Mouse (Mus musculus) lung, embryonic 16.5 days (tissue): ENCODE measurements around the gene Camk1d. TPM values are rescaled to one million over a fixed set of nuclear protein-coding genes. Genes with fewer than 3 reads are reported as not detected.
"Not testable (repeated sequence)": the region's sequence is repeated elsewhere in the genome, so short reads cannot be mapped to it uniquely, and the experiment has no call there.

Experiments used
- ATAC-seq: fragments of 200-750 bp; cut with Nextera tagmentation; 2 replicates; pipeline ENCODE4 v1.8.0; 2017; ENCODE audit warnings: low read depth, mild to moderate bottlenecking, moderate library complexity
- H3K27ac ChIP-seq: fragments of 300-500 bp; sonication (generic); 2 replicates; pipeline ENCODE4 v1.5.1; 2014; ENCODE audit warnings: mild to moderate bottlenecking, control low read depth, low read length
- H3K27me3 ChIP-seq: fragments of 300-500 bp; sonication (generic); 2 replicates; pipeline ENCODE4 v1.6.1; 2014; ENCODE audit warnings: low read depth, low read length, mixed read lengths; ENCODE audit not compliant: control insufficient read depth, insufficient read depth
- H3K36me3 ChIP-seq: fragments of 300-500 bp; sonication (generic); 2 replicates; pipeline ENCODE4 v1.6.1; 2014; ENCODE audit warnings: low read length; ENCODE audit not compliant: control insufficient read depth, insufficient read depth
- H3K4me1 ChIP-seq: fragments of 300-500 bp; sonication (generic); replicated peaks from 2 replicates; pipeline ENCODE4 v1.6.1; 2014; ENCODE audit warnings: low read length, mixed read lengths; ENCODE audit not compliant: control insufficient read depth, insufficient read depth
- H3K4me2 ChIP-seq: fragments of 300-500 bp; sonication (generic); 2 replicates; pipeline ENCODE4 v1.6.1; 2014; ENCODE audit warnings: low read depth, low read length, control low read depth
- H3K4me3 ChIP-seq: fragments of 300-500 bp; sonication (generic); 2 replicates; pipeline ENCODE4 v1.5.1; 2014; ENCODE audit warnings: mild to moderate bottlenecking, low read length, control low read depth
- H3K9ac ChIP-seq: fragments of 300-500 bp; sonication (generic); 2 replicates; pipeline ENCODE4 v1.6.1; 2014; ENCODE audit warnings: low read length, control low read depth
- H3K9me3 ChIP-seq: fragments of 300-500 bp; sonication (generic); 2 replicates; pipeline ENCODE4 v1.6.1; 2016; ENCODE audit warnings: low read length; ENCODE audit not compliant: control insufficient read depth
- WGBS: fragments of 180-500 bp; shearing (Covaris S2); extraction: QIAGEN DNeasy Blood & Tissue Kit; methylation state at CpG from one replicate; pipeline ENCODE4 v1.1.7; 2014; 5-methylcytosine and 5-hydroxymethylcytosine counted together
- polyA plus RNA-seq: library from polyadenylated mRNA; unstranded; fragments of >200 nt; fragmentation: Nextera tagmentation; extraction: Ambion mirVana; gene quantifications from 2 replicates; pipeline ENCODE4 v1.2.1, GENCODE M21; 2015

Camk1d gene
- polyA plus RNA-seq, 1 experiment from 2014 or later, result 1.9 TPM

GRCm38 (mm10) chr2:5388381-5388780 lies 325.9 kb downstream of the Camk1d start:
- Histone ChIP-seq H3K9me3 (no peaks in the 10 kb centered on the region), H3K27me3 (no peaks in the 10 kb centered on the region), H3K27ac (no peak overlapping the region), H3K9ac (no peak overlapping the region), H3K36me3 (no peaks in the 10 kb centered on the region), H3K4me3 (no peak overlapping the region), H3K4me2 (no peak overlapping the region), H3K4me1 (no peaks in the 10 kb centered on the region; the same call in 1 of the 2 replicates)
- no peak for ATAC-seq
- WGBS, result 83% methylated on average over 7 of the region's 7 CpGs

- no peak overlapping the region for H3K4me2 ChIP-seq
- H3K27ac ChIP-seq, result no peak overlapping the region
- no peak for ATAC-seq
- H3K4me1 ChIP-seq, result no peaks in the 10 kb centered on the region; the same call in 1 of the 2 replicates
- no peaks in the 10 kb centered on the region for H3K27me3 ChIP-seq
- no peaks in the 10 kb centered on the region for H3K9me3 ChIP-seq
- WGBS, result 47% methylated on average over 12 of the region's 12 CpGs
- no peak overlapping the region for H3K4me3 ChIP-seq
- H3K36me3 ChIP-seq, result no peaks in the 10 kb centered on the region
- no peak overlapping the region for H3K9ac ChIP-seq
Measured at GRCm38 (mm10) chr2:5381712-5382710, 332.3 kb downstream of the Camk1d start.

- H3K4me2 ChIP-seq, result no peak overlapping the region
- no peak overlapping the region for H3K9ac ChIP-seq
- H3K27me3 ChIP-seq, result no peaks in the 10 kb centered on the region
- no peaks in the 10 kb centered on the region for H3K36me3 ChIP-seq
- H3K27ac ChIP-seq, result no peak overlapping the region
- ATAC-seq, result no peak
- 67% methylated on average over 7 of the region's 7 CpGs for WGBS
- no peaks in the 10 kb centered on the region for H3K9me3 ChIP-seq
- H3K4me3 ChIP-seq, result no peak overlapping the region
- H3K4me1 ChIP-seq, result no peaks in the 10 kb centered on the region
Measured at GRCm38 (mm10) chr2:5380973-5381372, 333.3 kb downstream of the Camk1d start.

- not testable (repeated sequence) for H3K9me3 ChIP-seq
Measured at GRCm38 (mm10) chr2:5378922-5379321, 335.4 kb downstream of the Camk1d start.

GRCm38 (mm10) chr2:5378066-5378672 lies 336.1 kb downstream of the Camk1d start:
- no peak overlapping the region for H3K4me3 ChIP-seq
- no peak for ATAC-seq
- H3K9ac ChIP-seq, result no peak overlapping the region
- WGBS, result 75% methylated on average over 6 of the region's 6 CpGs
- H3K9me3 ChIP-seq, result no peaks in the 10 kb centered on the region
- H3K27ac ChIP-seq, result no peak overlapping the region
- no peaks in the 10 kb centered on the region for H3K4me1 ChIP-seq
- H3K27me3 ChIP-seq, result no peaks in the 10 kb centered on the region
- H3K36me3 ChIP-seq, result no peaks in the 10 kb centered on the region
- H3K4me2 ChIP-seq, result no peak overlapping the region

More at GRCm38 (mm10) chr2:5378922-5379321, 335.4 kb downstream of the Camk1d start:
- H3K27ac ChIP-seq, H3K4me1 ChIP-seq, H3K9ac ChIP-seq, H3K36me3 ChIP-seq, H3K4me3 ChIP-seq, H3K4me2 ChIP-seq, ATAC-seq, H3K27me3 ChIP-seq: not testable (repeated sequence)
- 57% methylated on average over 18 of the region's 18 CpGs for WGBS

- WGBS, result 49% methylated on average over 6 of the region's 6 CpGs
- Histone ChIP-seq H3K27ac (no peak overlapping the region), H3K4me1 (no peaks in the 10 kb centered on the region), H3K4me2 (no peak overlapping the region), H3K4me3 (no peak overlapping the region), H3K27me3 (no peaks in the 10 kb centered on the region), H3K36me3 (no peaks in the 10 kb centered on the region), H3K9ac (no peak overlapping the region), H3K9me3 (no peaks in the 10 kb centered on the region)
- ATAC-seq, result no peak
Measured at GRCm38 (mm10) chr2:5372886-5373429, 341.4 kb downstream of the Camk1d start.

GRCm38 (mm10) chr2:5371316-5371715 lies 343.0 kb downstream of the Camk1d start:
- no peak for ATAC-seq
- Histone ChIP-seq H3K9me3 (no peaks in the 10 kb centered on the region), H3K27me3 (no peaks in the 10 kb centered on the region), H3K4me1 (no peaks in the 10 kb centered on the region), H3K36me3 (no peaks in the 10 kb centered on the region), H3K4me2 (no peak overlapping the region), H3K9ac (no peak overlapping the region), H3K4me3 (no peak overlapping the region), H3K27ac (no peak overlapping the region)
- 68% methylated on average over 3 of the region's 3 CpGs for WGBS

- H3K4me2 ChIP-seq, result no peak overlapping the region
- H3K9ac ChIP-seq, result no peak overlapping the region
- no peaks in the 10 kb centered on the region for H3K9me3 ChIP-seq
- H3K27ac ChIP-seq, result no peak overlapping the region
- no peaks in the 10 kb centered on the region for H3K36me3 ChIP-seq
- 68% methylated on average over 3 of the region's 3 CpGs for WGBS
- no peak for ATAC-seq
- H3K4me3 ChIP-seq, result no peak overlapping the region
- no peaks in the 10 kb centered on the region for H3K27me3 ChIP-seq
- H3K4me1 ChIP-seq, result no peaks in the 10 kb centered on the region
Measured at GRCm38 (mm10) chr2:5370591-5370990, 343.7 kb downstream of the Camk1d start.

- ATAC-seq, result no peak
- no peaks in the 10 kb centered on the region for H3K9me3 ChIP-seq
Measured at GRCm38 (mm10) chr2:5363836-5364235, 350.5 kb downstream of the Camk1d start.

More at GRCm38 (mm10) chr2:5363836-5364235, 350.5 kb downstream of the Camk1d start:
- WGBS, result 57% methylated on average over 5 of the region's 5 CpGs
- H3K36me3 ChIP-seq, result no peaks in the 10 kb centered on the region
- no peak overlapping the region for H3K4me2 ChIP-seq
- no peak overlapping the region for H3K27ac ChIP-seq
- no peaks in the 10 kb centered on the region for H3K27me3 ChIP-seq
- no peak overlapping the region for H3K4me3 ChIP-seq
- no peak overlapping the region for H3K9ac ChIP-seq
- no peaks in the 10 kb centered on the region for H3K4me1 ChIP-seq
